Mouse (Mus musculus) testis, postnatal 10 days (tissue): ENCODE data around the gene Myo16.

Experiments
- DNase-seq: peaks from one replicate; pipeline ENCODE4 v3.0.0; 2021; ENCODE audit warnings: low spot score

Myo16 gene

GRCm38 (mm10) chr8:10303992-10304391 is 150.3 kb downstream of the Myo16 start:
- no peak for DNase-seq

GRCm38 (mm10) chr8:10304721-10305120 is 151.0 kb downstream of the Myo16 start:
- DNase-seq, result no peak

GRCm38 (mm10) chr8:10307345-10307744 is 153.6 kb downstream of the Myo16 start:
- no peak for DNase-seq

GRCm38 (mm10) chr8:10307770-10308476 is 154.2 kb downstream of the Myo16 start:
- DNase-seq, result no peak

- DNase-seq, result no peak
Observed at GRCm38 (mm10) chr8:10310470-10310869, 156.8 kb downstream of the Myo16 start.

GRCm38 (mm10) chr8:10312316-10312715 is 158.6 kb downstream of the Myo16 start:
- DNase-seq, result no peak

- no peak for DNase-seq
Observed at GRCm38 (mm10) chr8:10316201-10316600, 162.5 kb downstream of the Myo16 start.

GRCm38 (mm10) chr8:10318103-10318502 is 164.4 kb downstream of the Myo16 start:
- no peak for DNase-seq

GRCm38 (mm10) chr8:10350451-10350850 is 196.7 kb downstream of the Myo16 start:
- no peak for DNase-seq

- DNase-seq, result no peak
Observed at GRCm38 (mm10) chr8:10358711-10359110, 205.0 kb downstream of the Myo16 start.

GRCm38 (mm10) chr8:10362949-10363348 is 209.2 kb downstream of the Myo16 start:
- no peak for DNase-seq

GRCm38 (mm10) chr8:10363654-10364406 is 210.1 kb downstream of the Myo16 start:
- DNase-seq, result no peak

GRCm38 (mm10) chr8:10366141-10366540 is 212.4 kb downstream of the Myo16 start:
- DNase-seq, result no peak

- DNase-seq, result no peak
Observed at GRCm38 (mm10) chr8:10372571-10372970, 218.9 kb downstream of the Myo16 start.

GRCm38 (mm10) chr8:10387143-10387542 is 233.4 kb downstream of the Myo16 start:
- no peak for DNase-seq

GRCm38 (mm10) chr8:10391096-10391683 is 237.5 kb downstream of the Myo16 start:
- DNase-seq, result peak; percentile 11

- no peak for DNase-seq
Observed at GRCm38 (mm10) chr8:10391913-10392312, 238.2 kb downstream of the Myo16 start.

- DNase-seq, result no peak
Observed at GRCm38 (mm10) chr8:10394506-10394905, 240.8 kb downstream of the Myo16 start.

- no peak for DNase-seq
Observed at GRCm38 (mm10) chr8:10395146-10395545, 241.4 kb downstream of the Myo16 start.

- peak; percentile 54 for DNase-seq
Observed at GRCm38 (mm10) chr8:10402606-10403005, 248.9 kb downstream of the Myo16 start.

GRCm38 (mm10) chr8:10405469-10405868 is 251.8 kb downstream of the Myo16 start:
- DNase-seq, result peak; percentile 73

GRCm38 (mm10) chr8:10409043-10409442 is 255.3 kb downstream of the Myo16 start:
- DNase-seq, result no peak

- no peak for DNase-seq
Observed at GRCm38 (mm10) chr8:10411511-10411910, 257.8 kb downstream of the Myo16 start.
